Mouse (Mus musculus) heart, adult 2 months (tissue): Measurements from ENCODE around the gene Irak2.

Experiments
- CTCF ChIP-seq: fragments of 200-600 bp; IDR thresholded peaks from 2 replicates; pipeline ENCODE4 v1.8.1; 2022; ENCODE audit warnings: antibody characterized with exemption, mild to moderate bottlenecking, moderate library complexity
- POLR2A ChIP-seq: fragments of 200-500 bp; IDR thresholded peaks from 2 replicates; pipeline ENCODE4 v1.6.1; 2011; ENCODE audit warnings: mild to moderate bottlenecking, low read depth, low read length, control low read depth; ENCODE audit not compliant: insufficient read depth

DNA sequence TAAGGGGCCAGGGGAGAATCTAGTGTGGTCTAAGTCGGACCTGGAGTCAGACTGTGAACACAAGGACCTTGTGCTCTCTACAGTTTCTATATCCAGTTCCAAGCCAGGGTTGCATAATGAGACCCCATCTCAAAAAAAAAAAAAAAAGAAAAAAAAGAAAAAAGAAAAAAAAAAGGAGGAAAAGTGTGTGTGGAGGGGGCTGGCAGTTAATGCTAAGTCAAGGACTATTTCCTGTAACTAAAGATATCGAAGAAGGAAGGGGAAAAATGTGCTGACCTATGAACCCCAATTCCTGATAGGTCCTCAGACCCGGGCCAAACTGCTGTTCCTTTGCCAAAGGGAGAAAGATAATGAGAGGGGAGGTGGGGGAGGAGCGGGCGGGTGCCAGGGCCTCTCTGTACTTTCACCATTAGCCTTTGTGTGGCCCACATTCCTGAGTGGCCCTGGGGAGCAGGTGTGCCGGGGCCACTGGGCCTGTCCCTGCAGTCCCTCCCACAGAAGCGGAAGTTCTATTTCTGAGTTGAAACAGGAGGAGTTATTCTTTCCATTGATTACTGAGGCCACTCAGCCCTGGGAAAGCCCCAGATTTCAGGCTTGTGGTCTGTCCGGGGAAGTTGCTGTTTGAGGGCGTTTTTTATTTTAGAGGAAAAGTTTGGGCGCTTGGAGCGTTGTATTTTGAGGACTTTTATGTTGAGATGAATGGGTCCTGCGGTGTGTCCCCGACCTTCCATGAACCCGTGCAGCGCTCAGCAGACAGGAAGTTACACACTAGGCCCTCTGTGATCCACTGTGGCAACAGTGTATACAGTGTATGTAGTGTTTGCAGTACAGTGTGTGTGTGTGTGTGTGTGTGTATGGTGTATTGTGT, 30.3 kb downstream of the Irak2 start:
- TF ChIP-seq POLR2A (0 out of 2 replicates have a peak, but pooled peaks have one; percentile 12), CTCF (no peak)
